Mouse (Mus musculus) gastrocnemius, postnatal 36 days (tissue): ENCODE measurements around the gene Ctbs. TPM values are rescaled to one million over a fixed set of nuclear protein-coding genes. Genes with fewer than 3 reads are reported as not detected.
"Not testable (repeated sequence)": the region's sequence is repeated elsewhere in the genome, so short reads cannot be mapped to it uniquely, and the experiment has no call there.

Experiments used
- DNase-seq, 2 experiments: peaks; one replicate each; pipeline ENCODE4 v3.0.0; 2022
- intact Hi-C: fragments of 180-260 bp; cut with DNase I; formaldehyde crosslinking; loops from one replicate; pipeline ENCODE4 v1.15.1; 2025
- total RNA-seq, 2 experiments: library from RNA; stranded (reverse); gene quantifications; 2 replicates each; pipeline ENCODE4 v1.2.3; 2021

Gene Ctbs
- total RNA-seq, 2 experiments from 2014 or later: 4.0 to 5.7 TPM

DNA sequence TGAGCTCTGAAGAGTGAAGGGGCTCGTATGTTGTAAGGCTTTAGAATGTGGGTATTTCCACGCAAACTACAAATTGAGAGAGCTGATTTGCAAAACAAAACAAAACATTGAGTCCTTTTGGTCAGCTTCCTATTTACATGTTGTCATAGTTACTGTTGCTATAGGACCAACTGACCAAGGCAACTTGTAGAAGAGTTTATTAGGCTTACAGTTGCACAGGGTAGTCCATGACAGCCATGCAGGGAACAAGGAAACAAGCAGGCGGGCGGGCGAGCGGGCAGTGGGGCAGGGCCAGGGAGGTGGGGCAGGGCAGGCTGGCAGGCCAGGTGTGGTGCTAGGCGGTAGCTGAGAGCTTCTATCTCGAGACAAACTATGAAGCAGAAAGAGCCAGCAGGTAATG, 23.1 kb upstream of the Ctbs start:
- DNase-seq: no peak
- intact Hi-C loops: no loop called here

DNA sequence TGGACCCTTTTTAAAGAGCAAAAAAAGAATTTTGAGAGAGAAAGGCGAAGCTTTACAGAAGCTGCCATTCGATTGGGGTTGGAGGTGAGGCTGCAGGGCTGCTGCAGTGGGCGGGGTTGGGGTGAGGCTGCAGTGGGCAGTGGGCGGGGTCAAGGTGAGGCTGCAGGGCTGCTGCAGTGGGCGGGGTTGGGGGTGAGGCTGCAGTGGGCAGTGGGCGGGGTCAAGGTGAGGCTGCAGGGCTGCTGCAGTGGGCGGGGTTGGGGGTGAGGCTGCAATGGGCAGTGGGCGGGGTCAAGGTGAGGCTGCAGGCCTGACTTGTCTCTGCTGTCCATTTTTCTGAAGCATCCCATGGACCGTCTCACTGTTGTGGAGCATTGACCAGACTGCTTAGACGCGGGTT, 16.5 kb upstream of the Ctbs start:
- intact Hi-C loops, DNase-seq: not testable (repeated sequence)

DNA sequence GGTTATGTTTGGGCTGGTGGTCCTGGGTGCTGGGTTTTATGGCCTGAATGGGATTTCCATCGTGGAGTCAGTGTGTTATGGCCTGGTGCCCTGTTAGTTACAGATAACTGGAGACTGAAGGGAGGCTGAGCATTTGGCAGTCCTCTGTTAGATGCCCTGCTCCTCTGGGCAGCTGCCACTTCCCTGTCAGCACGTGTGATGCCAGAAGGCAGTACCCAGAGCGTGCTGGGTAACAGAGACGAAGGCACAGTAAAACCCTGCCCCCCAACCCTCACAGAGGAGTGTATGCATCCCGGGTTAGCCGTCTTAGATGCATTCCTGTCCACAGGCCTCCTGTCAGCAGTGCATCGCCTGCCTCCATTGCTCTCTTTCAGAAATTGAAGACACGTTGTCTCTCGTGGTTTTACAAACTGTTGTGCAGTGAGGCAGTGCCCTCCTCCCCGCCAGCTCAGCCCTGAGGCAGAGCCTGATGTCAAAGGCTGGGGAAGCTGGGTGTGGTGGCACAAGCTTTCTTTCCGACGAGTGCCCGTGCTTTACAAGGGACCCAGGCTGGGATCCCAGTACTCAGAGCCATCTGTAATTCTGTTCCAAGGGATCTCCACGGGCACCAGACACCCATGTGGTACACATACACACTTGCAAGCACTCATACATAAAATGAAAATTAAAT, 15.8 kb upstream of the Ctbs start:
- intact Hi-C loops: no loop called here
- no peak for DNase-seq

DNA sequence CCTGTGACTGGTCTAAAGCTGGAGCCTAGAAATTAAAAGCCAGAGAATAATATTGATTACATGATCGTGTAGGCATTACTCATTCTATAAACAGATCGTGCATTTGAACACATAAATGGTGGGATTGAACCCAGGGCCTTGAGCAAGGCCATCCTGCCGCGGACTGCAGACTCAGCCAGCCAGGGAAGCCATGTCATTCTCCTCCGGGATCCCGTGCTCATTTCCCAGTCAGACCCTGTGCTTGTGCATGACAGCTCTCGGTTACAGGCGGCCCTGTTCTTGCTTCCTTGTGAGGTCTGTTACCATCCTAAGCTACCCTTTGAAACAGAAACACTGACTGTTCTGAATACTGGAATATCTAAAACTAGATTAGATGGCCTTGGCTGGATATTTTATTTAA, 14.9 kb upstream of the Ctbs start:
- DNase-seq: no peak
- intact Hi-C loops: no loop called here

DNA sequence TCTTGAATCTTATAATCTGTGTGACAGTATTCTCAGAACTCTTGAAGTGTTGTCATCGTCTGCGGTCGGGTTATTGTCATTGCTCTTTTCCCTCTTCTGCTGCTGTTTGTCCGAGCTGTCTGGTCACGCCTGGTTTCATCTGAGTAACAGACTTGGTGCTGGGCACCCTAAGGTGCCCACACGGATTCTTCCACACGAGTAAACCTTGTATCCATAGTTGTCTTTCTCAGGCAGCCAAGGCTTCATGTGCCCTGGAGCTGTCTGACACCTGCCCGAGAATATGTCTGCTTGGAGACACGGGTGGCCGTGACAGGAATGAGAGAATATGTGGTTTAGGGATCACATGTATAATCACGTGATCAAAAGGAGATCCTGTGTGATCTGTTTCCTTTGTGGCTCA, 14.1 kb upstream of the Ctbs start:
- DNase-seq: no peak
- intact Hi-C loops: no loop called here

DNA sequence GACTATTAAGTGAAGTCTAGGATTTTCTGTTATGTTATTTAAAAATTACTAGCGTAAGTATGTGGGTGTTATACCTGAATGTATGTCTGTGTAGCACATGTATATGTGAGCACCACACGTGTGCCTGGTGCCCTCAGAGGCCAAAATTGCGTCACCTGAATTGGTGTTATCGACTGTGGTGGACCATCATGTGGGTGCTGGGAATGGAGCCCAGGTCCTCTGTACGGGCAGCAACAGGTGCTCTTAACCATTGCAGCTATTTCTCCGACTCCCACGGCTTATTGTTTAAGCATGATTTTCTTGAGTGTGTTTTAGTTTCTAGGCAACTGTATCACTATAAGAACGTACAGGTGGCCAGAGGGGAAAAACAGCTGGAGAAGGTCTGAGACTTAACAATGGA, 13.5 kb upstream of the Ctbs start:
- intact Hi-C loops: no loop called here
- no peak for DNase-seq

DNA sequence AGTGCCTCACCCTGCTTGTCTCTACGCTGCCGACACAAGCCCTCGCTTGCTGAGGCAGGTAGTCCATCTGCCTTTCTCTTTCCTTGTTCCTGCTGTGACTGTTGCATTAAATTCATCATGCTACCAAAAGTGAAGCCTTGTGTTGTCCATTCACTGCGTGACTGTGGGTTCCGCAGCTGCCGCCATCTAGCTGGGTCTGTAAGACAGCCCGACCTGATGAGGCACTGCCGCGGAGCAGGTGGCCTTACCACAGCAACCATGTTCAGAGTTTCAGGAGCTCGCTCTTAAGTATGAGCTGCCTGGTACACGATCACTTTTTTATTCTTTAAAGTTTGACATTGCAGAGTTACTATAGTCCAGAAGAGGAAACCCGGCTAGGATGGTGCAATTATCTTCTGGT, 9.6 kb upstream of the Ctbs start:
- intact Hi-C loops: no loop called here
- no peak for DNase-seq

DNA sequence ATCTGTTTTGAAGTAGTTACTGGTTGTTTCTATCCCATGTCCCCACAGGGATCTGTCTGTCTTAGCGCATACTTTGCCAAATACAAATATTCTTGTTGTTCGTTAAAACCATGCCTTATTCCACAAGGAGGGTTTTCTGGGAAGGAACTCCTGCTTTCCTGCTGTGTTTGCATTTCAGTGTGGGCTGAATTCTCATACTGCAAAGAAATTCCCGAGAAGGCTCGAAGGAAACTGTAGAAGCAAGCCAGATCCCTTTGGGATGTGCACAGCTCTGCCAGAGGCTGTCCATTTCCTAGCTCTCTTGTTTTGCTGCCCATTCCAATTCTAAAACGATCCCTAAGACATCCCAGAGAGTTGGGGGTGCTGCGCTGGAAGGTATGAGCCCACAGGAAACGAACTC, 9.2 kb upstream of the Ctbs start:
- intact Hi-C loops: no loop called here
- no peak for DNase-seq

DNA sequence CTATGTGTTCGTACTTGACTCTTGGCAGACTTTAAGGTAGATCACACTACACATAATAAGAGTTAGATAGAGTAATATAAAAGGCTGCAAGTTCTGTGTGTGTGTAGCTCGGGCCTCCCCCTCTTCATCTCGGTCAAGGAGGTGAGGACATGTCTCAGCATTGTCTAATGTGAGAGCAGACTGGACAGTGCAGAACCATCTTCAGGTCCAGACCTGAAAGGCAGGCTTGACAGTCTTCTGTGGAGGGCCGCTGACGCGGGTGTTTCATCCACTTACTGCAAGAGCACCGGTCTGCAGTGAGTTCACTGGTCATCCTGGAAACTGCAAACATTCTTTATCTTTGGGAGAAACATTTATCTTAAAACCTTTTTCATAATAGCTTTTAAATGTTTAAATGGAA, 7.1 kb upstream of the Ctbs start:
- DNase-seq: no peak
- intact Hi-C loops: no loop called here

DNA sequence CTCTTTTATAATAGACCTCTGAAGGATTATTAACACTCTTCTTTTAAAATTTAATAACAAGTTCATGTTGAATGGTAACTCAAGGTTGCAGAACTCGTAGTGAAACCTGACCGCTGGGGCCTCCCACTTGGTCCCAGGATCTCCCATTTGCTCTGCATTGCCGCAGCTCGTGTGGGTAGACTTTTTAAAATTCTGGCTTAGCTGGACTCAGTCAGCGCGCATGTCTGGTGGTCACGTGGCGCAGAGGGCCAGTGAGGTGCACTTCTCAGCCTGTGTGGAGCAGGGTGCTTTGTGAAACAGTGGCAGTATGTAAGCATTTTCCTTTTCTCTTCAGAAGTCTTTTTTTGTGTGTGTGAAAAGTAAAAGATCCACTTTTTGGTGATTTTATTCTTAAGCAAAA, 6.7 kb upstream of the Ctbs start:
- DNase-seq: no peak
- intact Hi-C loops: no loop called here

DNA sequence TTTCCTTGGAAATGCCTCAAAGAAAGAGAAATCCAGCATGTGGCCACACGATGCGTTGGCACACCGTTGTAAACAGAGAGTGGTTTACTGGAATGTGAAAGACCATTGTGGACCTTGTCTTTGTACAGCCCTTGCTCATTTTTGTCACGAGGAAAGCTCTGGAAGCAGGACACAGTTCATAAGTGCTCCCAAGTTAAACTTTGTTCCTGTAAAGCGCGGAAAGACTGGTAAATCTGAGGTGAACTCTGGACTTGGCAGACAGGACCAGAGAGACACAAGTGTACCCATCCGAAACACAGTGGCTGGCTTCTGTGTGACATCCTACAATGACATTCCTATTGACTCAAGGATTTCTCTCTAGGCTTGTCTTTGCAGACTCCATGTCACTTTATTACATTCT, 6.2 kb upstream of the Ctbs start:
- DNase-seq: no peak
- intact Hi-C loops: no loop called here

DNA sequence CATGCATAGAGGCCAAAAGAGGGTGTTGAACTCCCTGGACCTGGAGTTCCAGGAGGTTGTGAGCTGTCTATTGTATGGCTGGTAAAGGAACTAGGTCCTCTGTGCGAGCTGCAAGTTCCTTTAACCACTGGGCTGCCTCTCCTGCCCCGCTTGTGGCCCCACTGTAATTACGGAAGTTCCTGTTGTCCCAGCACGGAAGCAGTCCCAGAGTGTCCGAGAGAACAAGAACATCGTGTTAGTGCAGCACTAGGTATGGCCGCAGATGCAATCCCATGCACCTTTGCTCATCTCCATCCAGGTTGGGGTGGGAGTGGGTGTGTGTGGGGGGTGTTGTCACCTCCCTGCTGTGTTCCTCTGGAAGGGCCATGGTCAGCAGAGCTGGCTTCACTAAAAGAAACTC, 4.7 kb upstream of the Ctbs start:
- intact Hi-C loops: no loop called here
- DNase-seq: no peak

DNA sequence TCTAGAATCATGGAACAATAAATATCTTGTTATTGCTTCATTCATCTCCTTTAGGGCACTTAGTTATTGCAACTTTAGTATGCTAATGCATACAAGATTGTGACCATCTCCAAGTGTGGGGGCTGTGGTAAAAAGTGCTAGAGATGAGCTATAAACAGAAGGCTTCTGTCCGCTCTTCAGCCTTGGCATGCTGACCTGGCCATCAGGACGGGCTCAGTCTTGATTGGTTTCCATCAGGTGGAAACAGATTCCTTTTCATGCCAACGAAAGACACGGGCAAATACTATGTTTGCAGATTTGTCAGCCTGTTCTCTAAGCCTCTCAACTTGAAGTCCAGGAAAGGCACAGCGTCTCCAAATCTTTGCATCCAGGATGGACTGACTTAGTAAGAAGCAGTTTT, 2.4 kb upstream of the Ctbs start:
- intact Hi-C loops: no loop called here
- DNase-seq: no peak

DNA sequence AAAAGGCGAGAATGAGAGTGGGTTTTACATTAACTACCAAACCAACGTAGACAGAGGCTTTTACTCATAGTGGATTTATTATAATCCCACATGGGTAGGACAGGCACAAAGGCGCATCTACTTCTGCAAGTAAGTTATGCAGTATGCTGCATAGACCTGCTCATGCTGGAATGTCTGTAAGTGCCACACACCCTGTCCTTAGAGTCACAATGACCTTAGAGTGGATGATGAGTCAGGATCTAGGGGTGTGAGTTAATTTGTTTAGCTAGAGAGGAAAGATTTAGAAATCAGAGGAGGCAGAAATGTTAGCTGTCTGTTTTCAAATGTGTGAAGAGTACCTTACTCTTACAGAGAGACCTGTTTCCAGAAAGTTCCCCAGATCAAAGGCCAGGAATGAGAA, 2.0 kb upstream of the Ctbs start:
- intact Hi-C loops: no loop called here
- no peak for DNase-seq

DNA sequence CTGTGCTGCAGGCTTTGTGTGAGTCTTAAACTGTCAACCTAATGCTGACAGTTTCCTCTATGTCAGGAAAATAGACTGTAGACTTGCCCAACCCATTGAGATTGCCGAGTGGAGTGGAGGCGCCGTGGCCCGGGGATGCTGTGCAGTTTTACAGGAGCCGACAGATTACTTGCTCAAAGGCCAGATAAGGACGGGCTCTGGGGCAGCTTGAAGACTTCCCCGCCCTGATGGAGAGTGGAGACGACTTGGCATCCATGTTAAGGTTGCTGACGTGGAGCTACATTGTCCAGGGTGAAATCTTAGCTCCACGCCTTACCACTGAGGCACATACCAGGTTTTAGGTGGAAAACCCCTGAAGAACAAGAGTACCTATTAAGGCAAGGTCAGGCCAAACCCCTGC, 1.2 kb upstream of the Ctbs start:
- intact Hi-C loops: no loop called here
- no peak for DNase-seq

DNA sequence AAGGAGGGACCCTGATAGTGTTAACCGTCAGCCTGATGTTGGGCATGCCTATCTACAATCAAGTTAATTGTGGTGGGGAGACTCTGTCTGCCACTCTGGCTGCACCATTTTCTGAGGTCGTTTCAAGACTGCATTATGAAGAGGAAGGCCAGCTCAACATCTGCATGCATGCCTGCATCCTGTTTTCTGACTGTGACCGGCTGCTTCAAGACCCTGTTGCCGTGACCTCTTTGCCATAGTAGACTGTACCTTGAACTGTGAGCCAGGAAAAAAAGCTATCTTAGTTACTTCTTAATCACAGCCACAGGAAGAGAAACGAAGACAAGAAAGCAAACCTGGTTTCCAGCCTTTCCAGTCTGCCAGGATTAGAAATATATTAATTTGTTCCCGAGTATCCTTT, 626 bp upstream of the Ctbs start:
- intact Hi-C loops: no loop called here
- no peak for DNase-seq

DNA sequence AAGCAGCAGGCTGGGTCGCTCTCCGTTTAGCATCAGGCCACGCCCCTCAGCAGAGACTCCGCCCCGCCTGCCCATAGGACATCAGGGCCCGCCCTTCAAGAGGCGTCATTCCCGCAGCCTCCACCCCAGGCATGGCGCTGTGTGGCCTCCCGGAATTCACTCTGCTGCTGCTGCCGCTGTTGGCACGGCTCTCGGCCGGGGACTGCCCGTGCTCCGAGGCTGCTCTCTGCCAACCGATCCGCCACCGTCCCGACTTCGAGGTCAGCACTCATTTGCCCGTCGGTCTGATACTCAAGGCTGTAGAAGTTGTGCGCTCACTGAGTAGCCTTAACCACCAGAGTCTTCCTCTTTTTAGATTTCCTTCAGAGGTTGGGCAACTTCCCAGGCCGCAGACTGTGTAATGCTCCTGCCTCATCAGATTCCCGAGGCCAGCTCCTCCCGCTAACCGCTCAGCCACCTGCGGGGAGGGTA, 811 bp downstream of the Ctbs start:
- intact Hi-C loops: loop anchor here (5.0 kb wide), 1 partner anchor 47 kb away; the partner anchor contains the start of genes Gng5 and Spata1
- DNase-seq: peak; percentile 86 to 90

DNA sequence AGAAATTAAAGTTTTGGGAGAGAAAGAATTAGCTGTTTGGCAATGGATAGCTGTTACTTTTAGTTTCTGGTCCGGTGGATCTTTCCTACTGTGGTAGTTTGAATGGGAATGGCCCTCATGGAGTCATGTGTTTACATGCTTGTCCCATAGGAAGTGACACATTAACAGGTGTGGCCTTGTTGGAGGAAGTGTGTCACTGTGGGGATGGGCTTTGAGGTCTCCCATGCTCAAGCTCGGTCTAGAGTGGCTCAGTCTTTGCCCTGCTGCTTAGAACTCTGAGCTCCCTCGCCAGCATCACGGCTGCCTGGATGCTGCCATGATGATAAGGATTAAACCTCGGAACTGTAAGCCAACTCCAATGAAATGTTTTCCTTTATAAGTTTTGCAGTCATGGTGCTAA, 1.8 kb downstream of the Ctbs start:
- no peak for DNase-seq
- intact Hi-C loops: loop anchor here (5.0 kb wide), 1 partner anchor 46 kb away; the partner anchor contains the start of genes Gng5 and Spata1

DNA sequence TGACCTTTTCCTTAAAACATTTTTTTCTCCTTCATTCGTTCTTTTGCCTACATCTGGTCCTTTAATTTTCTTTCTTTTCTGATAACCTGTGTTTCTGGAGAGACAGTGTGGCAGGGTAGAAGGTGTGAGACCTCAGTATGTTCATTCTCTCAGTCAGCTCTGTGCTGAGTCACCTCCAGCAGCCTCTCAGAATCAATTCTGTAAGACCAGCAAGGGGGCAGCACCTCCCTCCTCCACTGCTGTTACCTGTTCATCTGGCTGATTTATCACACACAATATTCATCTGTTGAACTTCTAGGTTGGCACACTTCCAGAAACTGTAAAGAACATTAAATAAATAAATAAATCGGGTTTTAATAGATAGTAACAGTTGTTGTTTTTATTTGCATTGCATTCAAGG, 13.3 kb downstream of the Ctbs start:
- intact Hi-C loops: no loop called here
- DNase-seq: no peak

DNA sequence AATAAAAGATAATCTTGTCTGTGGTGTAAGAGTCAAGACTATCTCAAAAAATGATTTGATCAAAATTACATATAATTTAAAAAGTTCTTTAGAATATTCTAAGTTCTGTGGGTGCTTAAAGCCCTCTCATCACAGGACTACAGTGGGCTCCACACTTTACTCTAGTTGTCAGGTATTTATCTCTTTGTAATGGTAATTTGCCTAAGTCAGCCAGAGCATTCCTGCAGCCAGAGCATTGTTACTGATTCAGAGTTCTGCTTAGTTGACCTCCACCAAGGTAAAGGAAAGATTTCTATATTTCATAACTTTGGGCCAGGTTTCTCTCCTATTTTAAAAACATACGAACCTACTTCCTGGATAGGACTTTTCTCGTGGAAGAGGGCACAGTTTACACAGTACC, 19.6 kb downstream of the Ctbs start:
- no peak for DNase-seq
- intact Hi-C loops: no loop called here

DNA sequence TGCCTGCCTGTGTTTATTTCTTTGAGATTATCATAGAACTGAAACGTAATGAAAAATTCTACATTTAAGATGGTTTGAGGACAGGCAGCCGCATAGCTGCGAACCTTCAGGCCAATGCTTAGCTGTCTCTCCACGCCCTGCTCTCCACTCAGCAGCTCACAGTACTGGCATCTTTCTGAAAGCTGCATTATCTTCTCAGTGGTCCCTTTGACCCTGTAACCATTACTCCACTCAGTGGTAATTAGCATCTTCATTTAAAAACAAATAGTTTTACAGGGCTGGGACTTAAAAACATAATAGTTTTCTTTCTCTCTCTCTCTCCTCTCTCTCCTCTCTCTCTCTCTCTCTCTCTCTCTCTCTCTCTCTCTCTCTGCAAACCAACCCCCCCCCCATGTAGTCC, 23.1 kb downstream of the Ctbs start:
- intact Hi-C loops: no loop called here

DNA sequence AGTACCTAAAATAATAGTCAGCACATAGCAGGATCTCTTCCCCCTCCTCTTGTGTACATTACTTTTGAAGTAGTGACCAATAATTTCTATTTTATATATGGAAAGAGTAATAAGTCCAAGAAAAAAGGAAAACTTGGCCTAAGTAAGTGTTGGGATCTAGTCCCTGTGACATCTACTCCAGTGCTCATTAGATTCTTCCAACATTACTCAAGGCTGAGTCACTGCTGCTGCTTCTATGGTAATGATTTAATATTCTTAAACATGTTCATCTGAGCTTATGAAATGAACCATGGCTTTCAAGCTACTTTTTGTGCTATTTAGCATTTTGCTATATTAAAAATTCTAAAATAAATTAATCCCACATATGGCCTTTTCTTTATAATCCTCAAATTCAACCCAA, 24.1 kb downstream of the Ctbs start:
- intact Hi-C loops: no loop called here
- DNase-seq: no peak

More for the DNA sequence above, 23.1 kb downstream of the Ctbs start:
- DNase-seq: no peak

DNA sequence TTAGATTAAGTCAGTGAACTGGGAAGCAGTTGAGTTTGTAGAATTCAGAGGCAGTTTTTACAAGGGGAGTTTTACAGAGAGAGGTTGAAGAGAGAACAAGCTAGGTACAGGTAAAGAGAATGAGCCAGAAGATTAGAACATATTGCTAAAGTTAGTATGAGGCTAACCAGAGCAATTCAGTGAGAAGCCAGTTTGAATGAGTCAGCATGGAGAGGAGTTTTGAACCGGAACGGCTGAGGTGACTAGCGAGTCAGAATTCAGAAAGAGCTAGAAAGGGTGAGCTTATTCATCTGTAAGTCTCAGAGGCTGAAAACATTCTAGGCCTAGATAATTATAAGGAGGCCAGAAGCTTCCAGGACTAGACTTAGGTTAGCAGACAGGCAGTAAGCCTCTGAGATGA, 24.8 kb downstream of the Ctbs start:
- intact Hi-C loops: no loop called here
- DNase-seq: no peak
